Mouse (Mus musculus) heart, embryonic 14.5 days (tissue): ENCODE measurements at regions not wholly inside any gene's neighbourhood (a gene's known extent, or its start where the extent isn't known, plus 50 kb on each side); places are given as distances from the start of the nearest gene placed in this dataset.
"Not testable (repeated sequence)": the region's sequence is repeated elsewhere in the genome, so short reads cannot be mapped to it uniquely, and the experiment has no call there.

ENCODE experiments used
- ATAC-seq: fragments of 200-750 bp; cut with Nextera tagmentation; 2 replicates; pipeline ENCODE4 v1.8.0; 2017; ENCODE audit warnings: low read depth, moderate TSS enrichment; ENCODE audit not compliant: insufficient number of reproducible peaks, insufficient read depth, low FRiP score
- H3K27ac ChIP-seq, 2 experiments: fragments of 200-500 bp in 1 of 2; fragments of 300-500 bp in 1 of 2; sonication (generic) in 1 of 2; replicated peaks in 1 of 2; 2 replicates each; pipeline ENCODE4 v1.5.1; 2012 to 2014; ENCODE audit warnings: low read depth in 2 of 2, low read length in 2 of 2, control low read depth in 1 of 2, mild to moderate bottlenecking in 1 of 2, mixed read lengths in 1 of 2; ENCODE audit not compliant: control insufficient read depth in 1 of 2, insufficient read depth in 1 of 2
- H3K27me3 ChIP-seq: fragments of 300-500 bp; sonication (generic); 2 replicates; pipeline ENCODE4 v1.6.1; 2014; ENCODE audit warnings: mild to moderate bottlenecking, low read length, control low read depth; ENCODE audit not compliant: control insufficient read depth, insufficient read depth
- H3K36me3 ChIP-seq: fragments of 300-500 bp; sonication (generic); 2 replicates; pipeline ENCODE4 v1.6.1; 2014; ENCODE audit warnings: mild to moderate bottlenecking, control low read depth, low read length, mixed read lengths; ENCODE audit not compliant: control insufficient read depth, insufficient read depth
- H3K4me1 ChIP-seq, 2 experiments: fragments of 200-500 bp in 1 of 2; fragments of 300-500 bp in 1 of 2; sonication (generic) in 1 of 2; 2 replicates each; pipeline ENCODE4 v1.6.1; 2012 to 2014; ENCODE audit warnings: low read length in 2 of 2, control low read depth in 1 of 2, mixed read lengths in 1 of 2; ENCODE audit not compliant: control insufficient read depth in 2 of 2, insufficient read depth in 2 of 2
- H3K4me2 ChIP-seq: fragments of 300-500 bp; sonication (generic); 2 replicates; pipeline ENCODE4 v1.6.1; 2014; ENCODE audit warnings: mild to moderate bottlenecking, low read length
- H3K4me3 ChIP-seq, 2 experiments: fragments of 200-500 bp in 1 of 2; fragments of 300-500 bp in 1 of 2; sonication (generic) in 1 of 2; 2 replicates each; pipeline ENCODE4 v1.5.1; 2012 to 2014; ENCODE audit warnings: low read length in 2 of 2, mild to moderate bottlenecking in 2 of 2, control low read depth in 1 of 2, low read depth in 1 of 2, moderate library complexity in 1 of 2; ENCODE audit not compliant: control insufficient read depth in 1 of 2, insufficient read depth in 1 of 2
- H3K9ac ChIP-seq: fragments of 300-500 bp; sonication (generic); 2 replicates; pipeline ENCODE4 v1.6.1; 2014; ENCODE audit warnings: mild to moderate bottlenecking, low read length
- H3K9me3 ChIP-seq: fragments of 300-500 bp; sonication (generic); 2 replicates; pipeline ENCODE4 v1.6.1; 2016; ENCODE audit warnings: low read length, control low read depth; ENCODE audit not compliant: control insufficient read depth
- WGBS: fragments of 180-500 bp; shearing (Covaris S2); extraction: QIAGEN DNeasy Blood & Tissue Kit; methylation state at CpG from one replicate; pipeline ENCODE4 v1.1.7; 2014; 5-methylcytosine and 5-hydroxymethylcytosine counted together

GRCm38 (mm10) chr8:78124248-78124647 is 88.8 kb upstream of the Ttc29 start:
- ATAC-seq: no peak
- Histone ChIP-seq H3K36me3 (no peaks in the 10 kb centered on the region), H3K9ac (no peak overlapping the region), H3K27me3 (no peaks in the 10 kb centered on the region), H3K4me3 (no peak overlapping the region), H3K4me2 (no peak overlapping the region), H3K27ac (no peak overlapping the region), H3K4me1 (no peaks in the 10 kb centered on the region), H3K9me3 (no peaks in the 10 kb centered on the region)
- 51% methylated on average over 5 of the region's 5 CpGs for WGBS

- H3K4me3 ChIP-seq: no peak overlapping the region
- H3K27me3 ChIP-seq: no peaks in the 10 kb centered on the region
- H3K9me3 ChIP-seq: no peaks in the 10 kb centered on the region
- H3K4me2 ChIP-seq: no peak overlapping the region
- no peaks in the 10 kb centered on the region for H3K4me1 ChIP-seq
- H3K36me3 ChIP-seq: no peaks in the 10 kb centered on the region
- WGBS: 11% methylated on average over 2 of the region's 2 CpGs
- no peak overlapping the region for H3K27ac ChIP-seq
- no peak for ATAC-seq
- no peak overlapping the region for H3K9ac ChIP-seq
These were observed 85.2 kb upstream of the Ttc29 start for GRCm38 (mm10) chr8:78127852-78128251.

- Histone ChIP-seq H3K4me3 (no peak overlapping the region), H3K4me1 (no peaks in the 10 kb centered on the region), H3K36me3 (no peaks in the 10 kb centered on the region), H3K4me2 (no peak overlapping the region), H3K9me3 (no peaks in the 10 kb centered on the region), H3K27me3 (no peaks in the 10 kb centered on the region), H3K27ac (no peak overlapping the region), H3K9ac (no peak overlapping the region)
- no peak for ATAC-seq
- WGBS: 79% methylated on average over 5 of the region's 5 CpGs
These were observed 84.0 kb upstream of the Ttc29 start for GRCm38 (mm10) chr8:78129061-78129460.

- H3K27ac ChIP-seq, ATAC-seq, H3K4me1 ChIP-seq, H3K9ac ChIP-seq, H3K36me3 ChIP-seq, H3K27me3 ChIP-seq, H3K9me3 ChIP-seq, H3K4me2 ChIP-seq, H3K4me3 ChIP-seq: not testable (repeated sequence)
- 44% methylated on average over 12 of the region's 15 CpGs for WGBS
These were observed 73.6 kb upstream of the Ttc29 start for GRCm38 (mm10) chr8:78139514-78139913.

GRCm38 (mm10) chr8:78147170-78147569 is 65.9 kb upstream of the Ttc29 start:
- no peak for ATAC-seq
- H3K9ac ChIP-seq: no peak overlapping the region
- no peak overlapping the region for H3K4me3 ChIP-seq
- no peaks in the 10 kb centered on the region for H3K9me3 ChIP-seq
- no peaks in the 10 kb centered on the region for H3K36me3 ChIP-seq
- no peaks in the 10 kb centered on the region for H3K27me3 ChIP-seq
- H3K4me1 ChIP-seq: no peaks in the 10 kb centered on the region
- no peak overlapping the region for H3K4me2 ChIP-seq
- no peak overlapping the region for H3K27ac ChIP-seq
- WGBS: 82% methylated on average over 6 of the region's 6 CpGs

GRCm38 (mm10) chr8:78148006-78148405 is 65.1 kb upstream of the Ttc29 start:
- Histone ChIP-seq H3K27me3 (no peaks in the 10 kb centered on the region), H3K27ac (no peak overlapping the region), H3K9me3 (no peaks in the 10 kb centered on the region), H3K4me3 (no peak overlapping the region), H3K4me1 (no peaks in the 10 kb centered on the region), H3K36me3 (no peaks in the 10 kb centered on the region), H3K4me2 (no peak overlapping the region), H3K9ac (no peak overlapping the region)
- ATAC-seq: no peak
- 91% methylated on average over 2 of the region's 2 CpGs for WGBS

GRCm38 (mm10) chr8:78154873-78155272 is 58.2 kb upstream of the Ttc29 start:
- Histone ChIP-seq H3K4me3 (no peak overlapping the region), H3K9ac (no peak overlapping the region), H3K4me2 (no peak overlapping the region), H3K27me3 (no peaks in the 10 kb centered on the region), H3K4me1 (no peaks in the 10 kb centered on the region), H3K27ac (no peak overlapping the region), H3K9me3 (no peaks in the 10 kb centered on the region), H3K36me3 (no peaks in the 10 kb centered on the region)
- ATAC-seq: no peak
- WGBS: 61% methylated on average over 8 of the region's 8 CpGs

GRCm38 (mm10) chr8:78162046-78162445 is 51.1 kb upstream of the Ttc29 start:
- H3K9ac ChIP-seq: no peak overlapping the region
- H3K9me3 ChIP-seq: no peaks in the 10 kb centered on the region
- no peaks in the 10 kb centered on the region for H3K36me3 ChIP-seq
- H3K4me2 ChIP-seq: no peak overlapping the region
- no peak overlapping the region for H3K27ac ChIP-seq
- no peak for ATAC-seq
- no peak overlapping the region for H3K4me3 ChIP-seq
- whole genome bisulfite sequencing: 24% methylated on average over 1 of the region's 1 CpGs
- no peaks in the 10 kb centered on the region for H3K4me1 ChIP-seq
- no peaks in the 10 kb centered on the region for H3K27me3 ChIP-seq
